Mouse (Mus musculus): Measurements from ENCODE around the gene Olfr293. TPM values are rescaled to one million over a fixed set of nuclear protein-coding genes. Genes with fewer than 3 reads are reported as not detected.

Gene Olfr293
- total RNA-seq (2022), result not detected

DNA sequence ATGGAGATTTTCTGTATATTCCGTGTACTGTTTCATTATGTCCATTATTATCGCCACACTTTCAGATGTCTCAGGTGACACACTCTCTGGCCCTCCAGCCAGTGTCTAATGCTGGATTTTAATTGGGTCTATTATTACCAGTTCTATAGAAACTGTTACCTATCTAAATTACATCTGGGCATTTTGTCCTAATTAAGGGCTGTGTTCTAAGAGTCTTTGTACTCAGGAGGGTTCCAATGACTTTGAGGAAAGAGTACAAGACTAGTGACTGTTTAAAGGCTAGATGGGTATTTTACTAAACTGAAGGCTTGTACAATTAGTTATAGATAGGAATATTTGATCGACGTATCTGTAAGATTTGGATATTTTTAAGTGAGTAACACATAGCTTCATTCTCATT is at the start of gene Olfr293:
Olfr293 (plus strand) TSS at position 301 of the 400 bp plus-strand sequence.
- DNase-seq (ENCODE audit: low spot score in 2 of 2), result no peak

DNA sequence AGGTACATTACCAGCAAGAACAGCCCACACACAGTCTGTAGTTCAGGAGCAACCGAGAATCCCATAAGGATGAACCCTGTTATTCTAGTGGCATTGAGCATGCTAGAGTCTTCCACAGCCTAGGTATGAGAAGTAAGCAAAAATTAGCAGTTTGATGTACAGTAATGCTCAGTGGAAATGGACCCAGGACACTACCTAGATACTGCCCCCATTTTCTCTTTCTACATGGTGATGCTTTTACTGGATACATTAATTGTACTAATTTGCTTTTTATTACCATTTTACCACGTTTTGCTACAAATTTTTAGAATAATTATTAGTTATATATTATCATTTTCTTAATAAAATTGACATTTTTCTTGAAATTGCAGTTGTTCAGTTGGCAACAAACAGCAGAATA is 32.3 kb upstream of the Olfr293 start, which contains the start of gene Olfr294:
Olfr294 (minus strand) TSS at position 101 of the 400 bp plus-strand sequence.
- DNase-seq (ENCODE audit: low spot score in 2 of 2), result no peak

DNA sequence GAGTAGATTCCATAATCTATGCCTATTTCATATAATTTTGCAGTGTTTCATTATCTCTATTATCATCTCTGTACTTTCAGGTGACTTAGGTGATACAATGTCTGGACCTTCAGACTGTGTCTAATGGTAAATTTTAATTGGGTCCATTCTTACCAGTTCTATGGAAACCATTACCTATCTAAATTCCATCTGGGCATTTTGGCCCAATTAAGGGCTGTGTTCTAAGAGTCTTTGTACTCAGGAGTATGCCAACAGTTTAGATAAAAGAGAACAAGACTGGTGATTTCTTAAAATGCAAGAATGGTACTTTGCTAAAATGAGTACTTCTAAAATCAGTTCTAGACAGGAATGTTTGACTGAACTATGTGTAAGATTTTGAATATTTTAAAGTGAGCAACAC is 39.2 kb downstream of the Olfr293 start, which contains the start of gene Olfr292:
Olfr292 (plus strand) TSS at position 301 of the 400 bp plus-strand sequence.
- no peak for DNase-seq (ENCODE audit: low spot score in 2 of 2)

Other genes with a start within 250 kb of the Olfr293 start
- gene Olfr301, start 245.2 kb upstream of the Olfr293 start, total RNA-seq (2022), result not detected
- gene Olfr299, start 189.1 kb upstream of the Olfr293 start, total RNA-seq (2022), result not detected
- not detected for gene Olfr298, start 156.6 kb upstream of the Olfr293 start, total RNA-seq (2022)
- gene Olfr297, start 129.1 kb upstream of the Olfr293 start, total RNA-seq (2022), result not detected
- not detected for gene Olfr295, start 65.2 kb upstream of the Olfr293 start, total RNA-seq (2022)
- not detected for gene Olfr294, start 32.4 kb upstream of the Olfr293 start, total RNA-seq (2022)
- not detected for gene Olfr292, start 39.3 kb downstream of the Olfr293 start, total RNA-seq (2022)
- gene Folh1, start 126.9 kb downstream of the Olfr293 start, total RNA-seq (2022), result 1 to 10 TPM; 5.4 to 6.9 (median 6.3) TPM
- not detected for gene Vmn2r77, start 146.0 kb downstream of the Olfr293 start, total RNA-seq (2022)

Measured in left cerebral cortex, adult 8-10 months (tissue).